Mouse (Mus musculus) left cerebral cortex, adult 11 months (tissue): ENCODE results near the gene Slc7a6.

ENCODE experiments used
- DNase-seq: peaks from one replicate; pipeline ENCODE4 v3.0.0; 2022; ENCODE audit warnings: low spot score

Slc7a6 gene

GRCm38 (mm10) chr8:106168356-106169016 is at the start of gene Slc7a6:
Slc7a6 (plus strand) TSS chr8:106168857.
- DNase-seq = peak; percentile 83

- no peak for DNase-seq
Observed at GRCm38 (mm10) chr8:106123443-106123842, 45.2 kb upstream of the Slc7a6 start.

GRCm38 (mm10) chr8:106126055-106126454 is 42.6 kb upstream of the Slc7a6 start:
- DNase-seq = no peak

GRCm38 (mm10) chr8:106127054-106127453 is 41.6 kb upstream of the Slc7a6 start:
- DNase-seq = no peak

GRCm38 (mm10) chr8:106127882-106128410 is 40.7 kb upstream of the Slc7a6 start:
- no peak for DNase-seq

GRCm38 (mm10) chr8:106129232-106129930 is 39.3 kb upstream of the Slc7a6 start:
- no peak for DNase-seq

- no peak for DNase-seq
Observed at GRCm38 (mm10) chr8:106129997-106130396, 38.7 kb upstream of the Slc7a6 start.

GRCm38 (mm10) chr8:106130505-106130904 is 38.2 kb upstream of the Slc7a6 start:
- DNase-seq = no peak

GRCm38 (mm10) chr8:106131021-106131420 is 37.6 kb upstream of the Slc7a6 start:
- DNase-seq = no peak

GRCm38 (mm10) chr8:106131488-106132222 is 37.0 kb upstream of the Slc7a6 start:
- no peak for DNase-seq

- DNase-seq = no peak
Observed at GRCm38 (mm10) chr8:106132356-106132755, 36.3 kb upstream of the Slc7a6 start.

- DNase-seq = no peak
Observed at GRCm38 (mm10) chr8:106133526-106133925, 35.1 kb upstream of the Slc7a6 start.

- no peak for DNase-seq
Observed at GRCm38 (mm10) chr8:106133946-106134345, 34.7 kb upstream of the Slc7a6 start.

GRCm38 (mm10) chr8:106134751-106135571 is 33.7 kb upstream of the Slc7a6 start:
- DNase-seq = no peak

GRCm38 (mm10) chr8:106135672-106136071 is 33.0 kb upstream of the Slc7a6 start:
- DNase-seq = no peak

- no peak for DNase-seq
Observed at GRCm38 (mm10) chr8:106136156-106137130, 32.2 kb upstream of the Slc7a6 start, which contains the start of gene Esrp2. Esrp2 (minus strand) TSS chr8:106136974.

GRCm38 (mm10) chr8:106137218-106137905 is 31.3 kb upstream of the Slc7a6 start:
- no peak for DNase-seq

GRCm38 (mm10) chr8:106137906-106138477 is 30.7 kb upstream of the Slc7a6 start:
- no peak for DNase-seq

GRCm38 (mm10) chr8:106138616-106139015 is 30.0 kb upstream of the Slc7a6 start:
- DNase-seq = no peak

GRCm38 (mm10) chr8:106140191-106140590 is 28.5 kb upstream of the Slc7a6 start:
- DNase-seq = no peak
